Mouse (Mus musculus) spleen, adult 2 months (tissue): ENCODE data around the gene 4931428F04Rik.
"Not testable (repeated sequence)": the region's sequence is repeated elsewhere in the genome, so short reads cannot be mapped to it uniquely, and the experiment has no call there.

Experiments used
- CTCF ChIP-seq: fragments of 200-500 bp; IDR thresholded peaks from 2 replicates; pipeline ENCODE4 v1.5.1; 2011; ENCODE audit warnings: mild to moderate bottlenecking, inconsistent platforms; ENCODE audit not compliant: insufficient read depth, insufficient read length, insufficient replicate concordance; ENCODE audit errors: extremely low read depth
- POLR2A ChIP-seq: fragments of 200-500 bp; IDR thresholded peaks from 2 replicates; pipeline ENCODE4 v1.6.1; 2011; ENCODE audit warnings: low read depth, low read length, inconsistent platforms

DNA sequence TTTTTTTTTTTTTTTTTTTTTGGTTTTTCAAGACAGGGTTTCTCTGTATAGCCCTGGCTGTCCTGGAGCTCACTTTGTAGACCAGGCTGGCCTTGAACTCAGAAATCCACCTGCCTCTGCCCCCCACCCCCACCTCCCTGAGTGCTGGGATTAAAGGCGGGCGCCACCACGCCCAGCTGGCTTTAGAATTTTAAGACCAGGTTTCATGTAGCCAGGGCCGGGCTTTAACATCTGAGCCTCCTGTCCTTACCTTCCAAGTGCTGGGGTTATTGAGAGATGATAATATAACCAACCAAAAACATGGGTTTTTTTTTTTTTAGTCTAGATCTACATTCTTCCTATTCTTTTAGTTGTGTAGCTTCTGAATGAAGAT lies 57.4 kb downstream of the 4931428F04Rik start:
- not testable (repeated sequence) for TF ChIP-seq CTCF, POLR2A
